Mouse (Mus musculus) C2C12 (cell line): Measurements from ENCODE around the gene Stk10. TPM values are rescaled to one million over a fixed set of nuclear protein-coding genes. Genes with fewer than 3 reads are reported as not detected.
"Not testable (repeated sequence)": the region's sequence is repeated elsewhere in the genome, so short reads cannot be mapped to it uniquely, and the experiment has no call there.

Source experiments
- H3K27me3 ChIP-seq: one replicate; pipeline ENCODE4 v1.6.1; 2011; ENCODE audit not compliant: control insufficient read depth, insufficient read depth, insufficient read length
- H3K36me3 ChIP-seq: one replicate; pipeline ENCODE4 v1.6.1; 2011; ENCODE audit not compliant: control insufficient read depth, insufficient read depth
- H3K4me3 ChIP-seq: one replicate; pipeline ENCODE4 v1.5.1; 2011; ENCODE audit warnings: mild to moderate bottlenecking, control low read depth; ENCODE audit not compliant: poor library complexity, insufficient read depth, severe bottlenecking
- H3K79me2 ChIP-seq: one replicate; pipeline ENCODE4 v1.6.1; 2011; ENCODE audit not compliant: control insufficient read depth, insufficient read depth
- H3K79me3 ChIP-seq: one replicate; pipeline ENCODE4 v1.6.1; 2011; ENCODE audit warnings: low read depth, control low read depth
- H3ac ChIP-seq: one replicate; pipeline ENCODE3; 2011; ENCODE audit warnings: low read depth; ENCODE audit not compliant: control insufficient read depth, insufficient read length
- CEBPB ChIP-seq: IDR thresholded peaks from one replicate; pipeline ENCODE4 v1.6.1; 2011; ENCODE audit warnings: low read depth, mild to moderate bottlenecking, control low read depth, moderate library complexity
- CTCF ChIP-seq: IDR thresholded peaks from one replicate; pipeline ENCODE4 v1.5.1; 2011; ENCODE audit not compliant: control insufficient read depth, insufficient read depth, insufficient read length
- FOSL1 ChIP-seq: IDR thresholded peaks from one replicate; pipeline ENCODE4 v1.8.0; 2011; ENCODE audit warnings: mild to moderate bottlenecking, low read length; ENCODE audit not compliant: poor library complexity, insufficient read depth, severe bottlenecking
- MAX ChIP-seq: IDR thresholded peaks from one replicate; pipeline ENCODE4 v1.6.1; 2011; ENCODE audit warnings: mild to moderate bottlenecking, control low read depth
- MYOD1 ChIP-seq: IDR thresholded peaks from one replicate; pipeline ENCODE4 v1.6.1; 2011; ENCODE audit warnings: low read depth; ENCODE audit not compliant: control insufficient read depth, insufficient read length
- MYOG ChIP-seq: IDR thresholded peaks from one replicate; pipeline ENCODE4 v1.6.1; 2011; ENCODE audit not compliant: control insufficient read depth, insufficient read length; ENCODE audit errors: extremely low read depth
- USF1 ChIP-seq: IDR thresholded peaks from one replicate; pipeline ENCODE4 v1.6.1; 2011; ENCODE audit warnings: low read depth, mild to moderate bottlenecking, control low read depth, moderate library complexity
- polyA plus RNA-seq: library from polyadenylated mRNA; unstranded; fragments of >200 nt; fragmentation: generic; extraction: Trizol; gene quantifications from one replicate; pipeline ENCODE4 v1.2.1, GENCODE M21; 2012; ENCODE audit warnings: missing spikeins

Stk10 gene
- polyA plus RNA-seq, 1 experiment: 8.2 TPM

DNA sequence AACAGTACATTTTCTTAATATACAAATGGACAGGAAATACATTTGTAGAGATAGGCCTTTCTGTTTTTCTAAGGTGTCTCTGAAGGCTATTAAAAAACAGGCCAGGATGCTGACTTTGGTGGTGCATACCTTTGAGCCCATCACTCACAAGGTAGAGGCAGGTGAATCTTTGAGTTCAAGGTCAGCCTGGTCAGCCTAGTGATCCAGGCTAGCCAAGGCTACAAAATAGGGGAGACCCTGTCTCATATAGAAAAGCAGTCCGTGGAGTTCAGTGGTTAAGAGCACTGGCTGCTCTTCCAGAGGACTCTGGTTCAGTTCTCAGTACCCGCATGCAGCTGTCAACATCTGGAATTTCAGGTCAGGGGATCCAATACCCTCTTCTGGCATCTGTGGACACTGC, 29.4 kb upstream of the Stk10 start:
- no peaks in the 10 kb centered on the region for H3K27me3 ChIP-seq
- H3K4me3 ChIP-seq: no peak overlapping the region
- TF ChIP-seq MYOG (no peak), FOSL1 (no peak), MAX (no peak), CTCF (no peak), CEBPB (no peak), USF1 (no peak), MYOD1 (no peak)
- H3K36me3 ChIP-seq: peaks cover 16% of the 10 kb centered on the region
- peaks cover 21% of the 10 kb centered on the region for H3K79me2 ChIP-seq
- no peaks in the 10 kb centered on the region for H3K79me3 ChIP-seq
- no peak overlapping the region for H3ac ChIP-seq

DNA sequence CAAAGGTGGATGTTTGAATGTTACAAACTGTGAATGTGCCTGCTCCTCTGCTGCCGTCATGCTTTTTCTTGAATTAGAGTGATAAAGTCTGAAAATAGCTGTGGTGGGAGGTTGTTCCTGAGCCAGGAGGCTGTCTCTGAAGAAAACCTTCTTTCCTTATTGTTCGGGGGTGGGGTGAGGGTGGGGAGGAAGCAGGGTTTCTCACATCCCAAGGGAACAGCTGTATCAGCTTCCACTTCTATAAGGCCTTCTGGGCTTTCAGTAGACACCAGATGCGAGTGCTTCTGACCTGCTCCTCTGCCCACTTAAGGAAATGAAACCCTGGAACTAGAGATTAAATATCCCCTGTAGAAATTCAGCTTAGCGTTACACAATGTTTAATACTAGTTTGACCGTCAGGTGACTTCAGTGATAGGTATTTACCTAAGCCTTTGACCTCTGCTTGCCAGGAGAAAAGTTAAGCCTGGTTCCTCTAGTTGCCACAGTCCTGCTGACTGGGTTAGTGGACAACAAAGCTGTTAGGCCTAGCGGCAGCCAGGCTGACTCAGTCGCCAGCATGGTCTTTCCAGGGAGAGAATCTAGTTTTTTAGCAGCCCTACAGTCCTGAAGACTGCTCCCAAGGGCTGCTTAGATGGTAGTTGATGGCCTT, 27.9 kb upstream of the Stk10 start:
- peaks cover 8% of the 10 kb centered on the region for H3K79me2 ChIP-seq
- H3K27me3 ChIP-seq: no peaks in the 10 kb centered on the region
- no peaks in the 10 kb centered on the region for H3K79me3 ChIP-seq
- no peak overlapping the region for H3ac ChIP-seq
- H3K4me3 ChIP-seq: no peak overlapping the region
- H3K36me3 ChIP-seq: peaks cover 8% of the 10 kb centered on the region
- no peak for TF ChIP-seq FOSL1
- no peak for TF ChIP-seq MYOG
- no peak for TF ChIP-seq USF1
- TF ChIP-seq CEBPB: no peak
- no peak for TF ChIP-seq MAX
- TF ChIP-seq MYOD1: no peak
- TF ChIP-seq CTCF: no peak

GRCm38 (mm10) chr11:32510930-32511329, 22.2 kb upstream of the Stk10 start:
- peaks cover 6% of the 10 kb centered on the region for H3K36me3 ChIP-seq
- peaks cover 7% of the 10 kb centered on the region for H3K79me2 ChIP-seq
- H3K79me3 ChIP-seq: peaks cover 4% of the 10 kb centered on the region
- H3K27me3 ChIP-seq: no peaks in the 10 kb centered on the region
- H3ac ChIP-seq: no peak overlapping the region
- no peak for TF ChIP-seq FOSL1
- TF ChIP-seq CEBPB: no peak
- TF ChIP-seq USF1: no peak
- TF ChIP-seq MAX: no peak
- TF ChIP-seq MYOG: no peak
- TF ChIP-seq CTCF: no peak
- no peak for TF ChIP-seq MYOD1
- H3K4me3 ChIP-seq: no peak overlapping the region

GRCm38 (mm10) chr11:32514853-32515252, 18.3 kb upstream of the Stk10 start:
- H3K79me2 ChIP-seq, H3ac ChIP-seq, H3K4me3 ChIP-seq, H3K79me3 ChIP-seq, H3K27me3 ChIP-seq: not testable (repeated sequence)
- H3K36me3 ChIP-seq: peaks cover 21% of the 10 kb centered on the region

DNA sequence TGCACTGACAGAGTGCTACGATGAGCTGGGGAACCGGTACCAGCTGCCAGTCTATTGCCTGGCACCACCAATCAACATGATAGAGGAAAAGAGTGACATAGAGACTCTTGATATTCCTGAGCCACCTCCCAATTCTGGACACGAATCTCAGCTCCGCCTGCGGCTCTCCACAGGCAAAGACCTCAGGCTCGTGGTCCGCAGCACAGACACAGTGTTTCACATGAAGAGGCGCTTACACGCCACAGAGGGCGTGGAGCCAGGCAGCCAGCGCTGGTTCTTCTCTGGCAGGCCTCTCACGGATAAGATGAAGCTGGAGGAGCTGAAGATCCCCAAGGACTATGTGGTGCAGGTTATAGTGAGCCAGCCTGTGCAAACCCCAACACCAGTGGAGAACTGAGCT, 17.0 kb upstream of the Stk10 start:
- Histone ChIP-seq H3K79me2 (peaks cover 7% of the 10 kb centered on the region), H3K4me3 (no peak overlapping the region), H3K36me3 (peaks cover 30% of the 10 kb centered on the region), H3K27me3 (no peaks in the 10 kb centered on the region), H3ac (no peak overlapping the region), H3K79me3 (peaks cover 4% of the 10 kb centered on the region)
- no peak for TF ChIP-seq FOSL1
- TF ChIP-seq MYOD1: no peak
- TF ChIP-seq CEBPB: no peak
- TF ChIP-seq MAX: no peak
- TF ChIP-seq MYOG: no peak
- no peak for TF ChIP-seq USF1
- no peak for TF ChIP-seq CTCF

DNA sequence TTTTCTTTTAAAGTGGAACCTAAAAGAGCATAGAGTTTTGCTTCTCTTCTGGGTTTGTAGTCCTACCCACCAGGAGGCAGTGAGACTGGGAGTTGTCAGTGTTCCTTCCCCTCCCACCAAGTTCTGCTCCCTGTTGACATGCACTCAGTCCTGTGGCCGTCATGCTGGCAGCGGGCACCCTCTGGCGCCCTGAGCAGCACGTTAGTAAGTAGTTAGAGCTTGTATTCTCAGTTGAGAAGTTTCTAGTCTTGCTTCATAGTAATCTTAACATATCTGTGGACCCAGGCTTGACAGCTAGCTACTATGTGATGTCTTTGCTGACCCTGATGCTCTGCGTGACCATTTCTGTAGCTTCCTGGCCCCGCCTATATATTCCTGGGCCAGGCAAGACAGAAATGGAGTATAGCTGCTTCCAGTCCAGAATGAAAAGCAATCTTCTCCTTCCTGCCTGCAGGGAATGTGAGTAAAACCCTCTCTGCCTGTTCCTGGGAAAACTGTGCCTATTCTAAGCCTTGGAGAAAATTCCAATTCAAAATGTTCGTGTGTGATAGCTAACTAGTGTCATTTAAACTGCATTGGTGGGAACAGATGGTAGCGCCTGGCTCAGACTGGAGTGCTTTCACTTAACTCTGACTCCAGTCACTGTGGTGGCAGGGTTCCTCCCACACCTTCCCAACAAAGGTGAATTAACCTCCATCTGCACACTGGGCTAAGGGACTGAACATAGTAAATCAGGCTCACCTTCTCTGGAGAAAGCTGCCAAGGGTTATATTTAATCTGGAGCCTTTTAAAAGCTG, 16.0 kb upstream of the Stk10 start:
- peaks cover 4% of the 10 kb centered on the region for H3K79me3 ChIP-seq
- H3ac ChIP-seq: no peak overlapping the region
- H3K4me3 ChIP-seq: no peak overlapping the region
- peaks cover 7% of the 10 kb centered on the region for H3K79me2 ChIP-seq
- no peaks in the 10 kb centered on the region for H3K27me3 ChIP-seq
- no peak for TF ChIP-seq FOSL1
- TF ChIP-seq USF1: no peak
- TF ChIP-seq CEBPB: no peak
- no peak for TF ChIP-seq CTCF
- TF ChIP-seq MYOD1: no peak
- no peak for TF ChIP-seq MAX
- TF ChIP-seq MYOG: no peak
- peaks cover 30% of the 10 kb centered on the region for H3K36me3 ChIP-seq
